Mouse (Mus musculus) lung, embryonic 14.5 days (tissue): ENCODE data around the gene Kctd12. TPM values are rescaled to one million over a fixed set of nuclear protein-coding genes. Genes with fewer than 3 reads are reported as not detected.

Experiments
- ATAC-seq: fragments of 200-750 bp; cut with Nextera tagmentation; 2 replicates; pipeline ENCODE4 v1.8.0; 2017; ENCODE audit warnings: mild to moderate bottlenecking, moderate TSS enrichment, moderate library complexity; ENCODE audit not compliant: insufficient read depth
- DNase-seq: peaks from one replicate; pipeline ENCODE4 v3.0.0-alpha.2; 2015
- H3K27ac ChIP-seq: fragments of 300-500 bp; sonication (generic); 2 replicates; pipeline ENCODE4 v1.5.1; 2014; ENCODE audit warnings: low read depth, mild to moderate bottlenecking, moderate library complexity
- H3K27me3 ChIP-seq: fragments of 300-500 bp; sonication (generic); 2 replicates; pipeline ENCODE4 v1.6.1; 2014; ENCODE audit warnings: low read length, control low read depth; ENCODE audit not compliant: insufficient read depth
- H3K36me3 ChIP-seq: fragments of 300-500 bp; sonication (generic); 2 replicates; pipeline ENCODE4 v1.6.1; 2014; ENCODE audit warnings: control low read depth; ENCODE audit not compliant: insufficient read depth
- H3K4me1 ChIP-seq: fragments of 300-500 bp; sonication (generic); 2 replicates; pipeline ENCODE4 v1.6.1; 2014; ENCODE audit warnings: antibody characterized with exemption, control low read depth; ENCODE audit not compliant: insufficient read depth
- H3K4me2 ChIP-seq: fragments of 300-500 bp; sonication (generic); 2 replicates; pipeline ENCODE4 v1.6.1; 2014; ENCODE audit warnings: mild to moderate bottlenecking
- H3K4me3 ChIP-seq: fragments of 300-500 bp; sonication (generic); 2 replicates; pipeline ENCODE4 v1.5.1; 2014; ENCODE audit warnings: low read depth, low read length
- H3K9ac ChIP-seq: fragments of 300-500 bp; sonication (generic); 2 replicates; pipeline ENCODE4 v1.6.1; 2014
- H3K9me3 ChIP-seq: fragments of 300-500 bp; sonication (generic); 2 replicates; pipeline ENCODE4 v1.6.1; 2016; ENCODE audit warnings: low read depth, low read length, control low read depth
- CTCF ChIP-seq: IDR thresholded peaks from 2 replicates; pipeline ENCODE4 v1.5.1; 2016; ENCODE audit warnings: antibody characterized with exemption, low read depth
- WGBS: fragments of 180-500 bp; shearing (Covaris S2); extraction: QIAGEN DNeasy Blood & Tissue Kit; methylation state at CpG from one replicate; pipeline ENCODE4 v1.1.7; 2014; 5-methylcytosine and 5-hydroxymethylcytosine counted together
- polyA plus RNA-seq: library from polyadenylated mRNA; unstranded; fragments of >200 nt; fragmentation: Nextera tagmentation; extraction: Ambion mirVana; gene quantifications from 2 replicates; pipeline ENCODE4 v1.2.1, GENCODE M21; 2014

Gene Kctd12
- polyA plus RNA-seq, 1 experiment from 2014 or later, result 10.9 TPM

DNA sequence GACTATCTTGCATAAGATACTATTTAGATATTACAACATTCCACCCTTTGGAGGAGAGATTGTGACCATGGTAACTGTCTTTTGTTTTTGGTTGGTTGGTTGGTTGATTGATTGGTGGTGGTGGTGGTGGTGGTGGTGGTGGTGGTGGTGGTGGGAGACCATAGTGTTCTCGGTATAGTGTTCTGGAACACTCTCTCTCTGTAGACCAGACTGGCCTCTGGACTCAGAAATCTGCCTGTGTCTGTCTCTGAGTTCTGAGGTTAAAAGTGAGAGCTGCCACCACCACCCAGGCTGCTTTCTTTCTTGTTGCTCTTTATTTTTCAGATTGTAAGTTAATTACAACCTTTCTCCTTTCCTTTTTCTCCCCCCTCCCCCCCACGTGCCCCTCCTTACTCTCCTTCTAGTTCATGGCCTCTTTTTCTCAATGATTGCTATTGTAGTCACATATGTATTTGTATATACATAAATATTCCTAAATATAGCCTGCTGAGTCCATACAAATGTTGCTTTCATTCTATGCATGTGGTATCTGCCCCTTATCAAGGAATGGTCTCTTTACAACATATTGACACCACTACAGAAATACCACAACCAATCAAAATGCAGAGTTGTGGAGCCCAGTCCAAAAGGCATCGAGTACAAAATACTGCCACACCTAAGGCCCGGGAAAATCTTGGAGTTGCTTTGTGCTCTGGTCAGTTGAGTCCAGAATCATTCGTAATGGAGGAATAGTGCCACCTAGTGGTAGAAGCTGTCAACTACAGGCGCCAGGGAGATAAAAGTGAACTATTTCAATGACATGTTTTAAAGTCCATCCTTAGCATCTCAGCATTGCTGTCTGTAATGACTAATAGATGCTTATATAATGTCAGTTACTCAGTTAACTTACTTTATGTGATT is 12.5 kb upstream of the Kctd12 start:
- no peak overlapping the region for H3K4me2 ChIP-seq
- H3K9me3 ChIP-seq, result no peaks in the 10 kb centered on the region
- no peak overlapping the region for H3K9ac ChIP-seq
- no peaks in the 10 kb centered on the region for H3K36me3 ChIP-seq
- H3K4me3 ChIP-seq, result no peak overlapping the region
- peak; percentile 92 for TF ChIP-seq CTCF
- ATAC-seq (peak; percentile 91), DNase-seq (peak; percentile 97)
- H3K27ac ChIP-seq, result no peak overlapping the region
- WGBS, result 15% methylated on average over 6 of the region's 6 CpGs
- peaks cover 2% of the 10 kb centered on the region; the same call in 1 of the 2 replicates for H3K4me1 ChIP-seq
- no peaks in the 10 kb centered on the region for H3K27me3 ChIP-seq

DNA sequence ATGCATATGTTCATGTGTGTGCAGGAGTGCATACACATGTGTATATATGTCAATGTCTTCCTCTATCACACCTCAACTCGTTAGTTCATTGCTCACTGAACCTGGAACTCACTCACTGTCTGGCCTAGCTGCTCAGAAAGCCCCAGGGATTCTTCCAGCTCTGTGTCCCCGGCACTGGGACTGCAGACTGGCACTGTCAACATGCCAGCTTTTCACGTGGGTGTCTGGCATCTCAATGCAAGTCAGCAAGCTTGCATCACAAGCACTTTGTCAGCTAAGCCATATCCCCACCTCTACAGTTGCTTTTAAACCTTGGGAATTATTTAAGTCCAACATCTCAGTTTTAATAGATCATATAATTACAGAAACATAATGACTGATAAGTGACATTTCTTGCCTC is 8.3 kb upstream of the Kctd12 start:
- Histone ChIP-seq H3K27me3 (no peaks in the 10 kb centered on the region), H3K36me3 (no peaks in the 10 kb centered on the region), H3K27ac (no peak overlapping the region), H3K9ac (no peak overlapping the region), H3K4me2 (no peak overlapping the region), H3K4me1 (peaks cover 5% of the 10 kb centered on the region; the same call in 1 of the 2 replicates), H3K9me3 (no peaks in the 10 kb centered on the region), H3K4me3 (no peak overlapping the region)
- no peak for TF ChIP-seq CTCF
- 57% methylated on average over 3 of the region's 3 CpGs for WGBS
- ATAC-seq, result no peak
- no peak for DNase-seq

DNA sequence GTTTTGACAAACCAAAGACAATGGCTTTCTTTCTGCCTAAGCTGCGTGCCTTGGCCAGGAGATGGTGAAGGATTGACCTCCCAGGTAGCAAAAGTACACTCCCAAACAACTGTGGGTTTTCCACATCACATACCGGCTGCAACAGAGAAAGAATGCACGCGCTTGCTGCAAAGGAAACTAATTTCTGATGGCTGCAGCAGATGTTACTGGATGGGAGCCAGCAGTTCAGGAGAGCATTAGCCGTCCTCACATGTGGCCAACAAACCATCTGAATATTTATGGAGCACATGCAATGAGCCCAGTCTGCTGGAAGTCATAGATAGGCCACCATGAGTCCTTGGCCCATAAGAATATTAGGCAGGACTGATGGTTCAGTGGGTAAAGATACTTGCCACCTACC is 7.4 kb upstream of the Kctd12 start:
- H3K9ac ChIP-seq, result no peak overlapping the region
- H3K36me3 ChIP-seq, result no peaks in the 10 kb centered on the region
- ATAC-seq, result peak; percentile 39; the same call in 1 of the 2 replicates
- DNase-seq, result peak; percentile 67
- no peaks in the 10 kb centered on the region for H3K9me3 ChIP-seq
- no peak overlapping the region for H3K4me2 ChIP-seq
- H3K4me1 ChIP-seq, result peaks cover 5% of the 10 kb centered on the region; the same call in 1 of the 2 replicates
- TF ChIP-seq CTCF, result no peak
- 30% methylated on average over 5 of the region's 5 CpGs for WGBS
- H3K27ac ChIP-seq, result no peak overlapping the region
- no peaks in the 10 kb centered on the region for H3K27me3 ChIP-seq
- H3K4me3 ChIP-seq, result no peak overlapping the region

DNA sequence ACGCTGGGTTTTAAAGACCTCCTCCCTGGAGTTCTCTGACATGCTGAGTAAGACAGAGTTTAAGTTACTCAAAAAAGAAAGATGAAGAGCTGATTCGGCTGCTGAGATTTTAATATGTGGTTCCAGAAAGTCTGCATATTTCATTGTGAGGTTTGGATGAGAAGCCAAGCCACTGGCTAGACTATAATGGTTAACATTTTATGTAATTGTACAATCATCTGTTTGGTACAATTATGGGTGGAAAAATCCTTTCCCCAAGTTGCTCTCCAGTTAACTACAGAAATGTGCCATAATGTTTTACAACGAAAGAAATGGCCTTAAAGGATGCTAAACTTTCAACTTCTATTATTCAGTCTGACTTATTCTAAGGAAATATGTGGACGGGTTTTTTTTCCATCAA is 6.8 kb upstream of the Kctd12 start:
- no peak for ATAC-seq
- no peak for DNase-seq
- no peak overlapping the region for H3K4me3 ChIP-seq
- no peak overlapping the region for H3K27ac ChIP-seq
- WGBS, result 55% methylated on average over 4 of the region's 4 CpGs
- peaks cover 5% of the 10 kb centered on the region; the same call in 1 of the 2 replicates for H3K4me1 ChIP-seq
- no peaks in the 10 kb centered on the region for H3K36me3 ChIP-seq
- no peak for TF ChIP-seq CTCF
- no peaks in the 10 kb centered on the region for H3K9me3 ChIP-seq
- no peak overlapping the region for H3K4me2 ChIP-seq
- no peaks in the 10 kb centered on the region for H3K27me3 ChIP-seq
- H3K9ac ChIP-seq, result no peak overlapping the region

DNA sequence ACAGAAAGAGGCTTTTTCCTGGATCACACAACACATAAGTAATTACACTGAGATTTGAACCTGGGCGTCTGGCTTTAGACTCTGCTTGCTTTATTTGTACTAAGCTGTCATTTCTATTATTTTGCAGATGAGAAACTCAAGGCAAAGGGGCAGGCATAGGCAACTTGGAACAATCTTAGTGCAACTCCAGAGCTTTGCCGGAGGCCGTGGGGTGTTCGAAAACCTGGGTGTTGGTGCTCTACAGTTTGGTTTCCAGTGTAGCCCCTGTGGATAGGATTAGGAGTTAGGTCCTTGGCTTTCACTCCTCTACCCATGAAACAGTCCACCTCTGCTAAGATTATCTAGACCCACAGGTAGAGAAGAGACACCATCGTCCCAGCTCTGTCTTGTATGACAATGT is 5.2 kb upstream of the Kctd12 start:
- no peak for TF ChIP-seq CTCF
- no peak overlapping the region for H3K4me3 ChIP-seq
- DNase-seq (no peak), ATAC-seq (no peak)
- no peak overlapping the region for H3K9ac ChIP-seq
- no peaks in the 10 kb centered on the region for H3K36me3 ChIP-seq
- H3K27ac ChIP-seq, result no peak overlapping the region
- peaks cover 5% of the 10 kb centered on the region; the same call in 1 of the 2 replicates for H3K4me1 ChIP-seq
- H3K27me3 ChIP-seq, result no peaks in the 10 kb centered on the region
- no peak overlapping the region for H3K4me2 ChIP-seq
- H3K9me3 ChIP-seq, result no peaks in the 10 kb centered on the region
- WGBS, result 76% methylated on average over 5 of the region's 5 CpGs

- peak overlapping the region; percentile 97 for H3K4me2 ChIP-seq
- no peak overlapping the region for H3K9ac ChIP-seq
- no peaks in the 10 kb centered on the region for H3K36me3 ChIP-seq
- no peaks in the 10 kb centered on the region for H3K9me3 ChIP-seq
- WGBS, result 60% methylated on average over 8 of the region's 8 CpGs
- DNase-seq (no peak), ATAC-seq (no peak)
- no peak overlapping the region for H3K27ac ChIP-seq
- H3K27me3 ChIP-seq, result peaks cover 6% of the 10 kb centered on the region; the same call in 1 of the 2 replicates
- H3K4me1 ChIP-seq, result peaks cover 6% of the 10 kb centered on the region; the same call in 1 of the 2 replicates
- H3K4me3 ChIP-seq, result no peak overlapping the region
- no peak for TF ChIP-seq CTCF
Observed at GRCm38 (mm10) chr14:102983686-102984085, 1.2 kb upstream of the Kctd12 start.

- H3K9ac ChIP-seq, result peak overlapping the region; percentile 62
- peak; percentile 22 for ATAC-seq
- peak; percentile 59 for DNase-seq
- TF ChIP-seq CTCF, result no peak
- 0% methylated on average over 68 of the region's 76 CpGs for whole genome bisulfite sequencing
- H3K36me3 ChIP-seq, result no peaks in the 10 kb centered on the region
- peaks cover 6% of the 10 kb centered on the region; the same call in 1 of the 2 replicates for H3K27me3 ChIP-seq
- H3K9me3 ChIP-seq, result no peaks in the 10 kb centered on the region
- peak overlapping the region; percentile 97 for H3K4me2 ChIP-seq
- H3K4me3 ChIP-seq, result peak overlapping the region; percentile 66
- H3K4me1 ChIP-seq, result peaks cover 6% of the 10 kb centered on the region; the same call in 1 of the 2 replicates
- peak overlapping the region; percentile 84 for H3K27ac ChIP-seq
Observed at GRCm38 (mm10) chr14:102982016-102982626, 316 bp downstream of the Kctd12 start.
